Mouse (Mus musculus) hindbrain, embryonic 13.5 days (tissue): Measurements from ENCODE around the gene Nrros. TPM values are rescaled to one million over a fixed set of nuclear protein-coding genes. Genes with fewer than 3 reads are reported as not detected.

ENCODE experiments used
- ATAC-seq: fragments of 200-750 bp; cut with Nextera tagmentation; 2 replicates; pipeline ENCODE4 v1.8.0; 2017; ENCODE audit warnings: moderate TSS enrichment; ENCODE audit not compliant: low FRiP score
- H3K27ac ChIP-seq: fragments of 300-500 bp; sonication (generic); 2 replicates; pipeline ENCODE4 v1.5.1; 2015; ENCODE audit warnings: inconsistent platforms, mild to moderate bottlenecking, moderate library complexity
- H3K27me3 ChIP-seq: fragments of 300-500 bp; sonication (generic); 2 replicates; pipeline ENCODE4 v1.6.1; 2015; ENCODE audit warnings: mild to moderate bottlenecking, inconsistent platforms
- H3K36me3 ChIP-seq: fragments of 300-500 bp; sonication (generic); 2 replicates; pipeline ENCODE4 v1.6.1; 2015; ENCODE audit warnings: mild to moderate bottlenecking, inconsistent platforms
- H3K4me1 ChIP-seq: fragments of 300-500 bp; sonication (generic); replicated peaks from 2 replicates; pipeline ENCODE4 v1.6.1; 2015; ENCODE audit warnings: inconsistent platforms
- H3K4me2 ChIP-seq: fragments of 300-500 bp; sonication (generic); 2 replicates; pipeline ENCODE4 v1.6.1; 2015; ENCODE audit warnings: inconsistent platforms, mild to moderate bottlenecking, moderate library complexity
- H3K4me3 ChIP-seq: fragments of 300-500 bp; sonication (generic); 2 replicates; pipeline ENCODE4 v1.5.1; 2015; ENCODE audit warnings: mild to moderate bottlenecking, inconsistent platforms
- H3K9ac ChIP-seq: fragments of 300-500 bp; sonication (generic); 2 replicates; pipeline ENCODE4 v1.6.1; 2015; ENCODE audit warnings: mild to moderate bottlenecking, inconsistent platforms
- H3K9me3 ChIP-seq: fragments of 300-500 bp; sonication (generic); 2 replicates; pipeline ENCODE4 v1.6.1; 2016; ENCODE audit warnings: inconsistent platforms
- WGBS: fragments of 180-500 bp; shearing (Covaris S2); methylation state at CpG from one replicate; pipeline ENCODE4 v1.1.7; 2015; 5-methylcytosine and 5-hydroxymethylcytosine counted together
- polyA plus RNA-seq: library from polyadenylated mRNA; unstranded; fragments of >200 nt; fragmentation: Nextera tagmentation; extraction: Ambion mirVana; gene quantifications from 2 replicates; pipeline ENCODE4 v1.2.1, GENCODE M21; 2015

The Nrros gene
- polyA plus RNA-seq, 1 experiment from 2014 or later: 8.8 TPM

DNA sequence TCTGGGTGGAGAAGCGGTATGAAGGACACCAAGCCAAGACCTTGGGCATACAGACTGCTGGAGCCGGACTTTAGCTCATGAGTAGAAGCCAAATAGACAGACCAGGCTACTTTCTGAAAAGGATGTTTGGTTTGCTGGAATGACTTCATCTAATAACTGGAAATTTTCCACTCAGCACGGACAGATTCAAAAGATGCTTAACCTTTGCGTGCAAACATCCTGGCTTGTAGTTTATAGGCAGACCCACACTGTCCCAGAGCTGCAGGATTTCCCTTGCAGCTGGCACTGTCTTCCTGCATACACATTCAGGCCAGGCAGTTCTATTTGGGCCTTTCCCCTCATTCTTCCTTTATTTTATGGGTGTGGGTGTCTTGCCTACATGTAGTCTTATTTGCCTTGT lies 38.3 kb downstream of the Nrros start:
- H3K4me1 ChIP-seq: no peaks in the 10 kb centered on the region
- no peak overlapping the region for H3K27ac ChIP-seq
- no peaks in the 10 kb centered on the region for H3K9me3 ChIP-seq
- H3K4me3 ChIP-seq: no peak overlapping the region
- no peaks in the 10 kb centered on the region for H3K27me3 ChIP-seq
- H3K36me3 ChIP-seq: no peaks in the 10 kb centered on the region
- H3K9ac ChIP-seq: no peak overlapping the region
- H3K4me2 ChIP-seq: no peak overlapping the region
- WGBS: 91% methylated on average over 4 of the region's 4 CpGs
- ATAC-seq: no peak

DNA sequence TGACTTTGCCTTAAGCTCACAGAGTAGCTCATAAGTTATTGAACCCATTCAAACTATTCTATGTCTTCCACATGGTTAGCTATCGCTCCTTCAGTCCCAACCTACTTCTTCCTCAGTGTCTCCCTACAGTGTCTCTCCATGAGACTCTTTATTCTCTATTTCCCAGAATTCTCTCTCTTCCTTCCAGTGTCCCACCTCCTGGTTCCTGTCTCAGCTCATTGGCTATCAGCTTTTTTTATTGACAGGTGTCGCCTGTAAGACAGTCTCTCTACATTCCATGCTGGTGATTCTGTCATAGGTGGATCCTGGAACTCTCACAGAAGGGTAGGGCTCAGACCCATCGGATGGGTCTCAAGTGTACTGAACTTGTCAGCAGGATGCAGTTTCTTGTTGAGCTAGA lies 40.0 kb downstream of the Nrros start:
- Histone ChIP-seq H3K4me3 (no peak overlapping the region), H3K9ac (no peak overlapping the region), H3K27ac (no peak overlapping the region), H3K9me3 (no peaks in the 10 kb centered on the region), H3K4me2 (no peak overlapping the region), H3K27me3 (no peaks in the 10 kb centered on the region), H3K36me3 (no peaks in the 10 kb centered on the region), H3K4me1 (no peaks in the 10 kb centered on the region)
- no peak for ATAC-seq
- WGBS: 92% methylated on average over 3 of the region's 3 CpGs

DNA sequence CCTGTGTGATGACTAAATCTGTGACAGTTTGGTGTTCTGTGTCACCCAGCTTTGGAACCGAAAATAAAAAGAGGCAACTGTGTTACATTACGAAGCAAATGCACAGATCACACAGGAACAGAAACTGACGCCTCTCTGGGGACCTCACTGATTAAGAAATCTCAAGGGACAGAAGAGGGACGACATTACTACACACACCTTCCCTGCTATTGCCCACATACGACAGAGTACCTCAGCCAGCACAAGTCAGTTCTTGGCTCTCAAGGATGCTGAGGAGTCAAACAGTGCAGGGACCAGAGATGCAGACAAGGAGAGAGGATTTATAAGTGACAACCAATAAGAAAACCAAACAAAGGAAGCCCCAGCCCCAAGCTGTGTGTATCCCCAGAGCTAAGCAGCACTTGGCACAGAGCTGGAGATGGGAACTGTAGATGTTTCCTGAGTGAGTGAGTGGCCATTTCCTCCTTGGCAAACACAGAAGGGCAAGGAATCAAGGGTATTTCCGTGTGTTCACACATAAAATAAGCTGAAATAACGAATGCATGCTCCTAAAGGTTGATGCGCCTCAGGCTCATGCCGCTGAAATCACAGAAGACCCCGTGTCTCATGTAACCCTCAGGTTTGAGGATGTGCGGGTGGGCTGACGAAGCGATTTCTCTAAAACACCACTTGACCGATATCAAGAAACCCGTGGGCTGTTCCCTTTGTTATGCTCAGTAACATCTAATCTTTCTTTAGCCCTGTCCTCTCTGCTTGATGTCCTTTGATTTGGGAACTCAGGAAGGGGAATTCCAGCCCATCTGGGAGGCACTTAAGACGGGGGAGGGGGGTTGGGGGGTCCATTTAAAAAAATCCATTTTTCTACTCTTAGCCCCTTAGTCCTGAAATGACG lies 40.7 kb downstream of the Nrros start:
- Histone ChIP-seq H3K27ac (no peak overlapping the region), H3K4me2 (no peak overlapping the region), H3K27me3 (no peaks in the 10 kb centered on the region)

DNA sequence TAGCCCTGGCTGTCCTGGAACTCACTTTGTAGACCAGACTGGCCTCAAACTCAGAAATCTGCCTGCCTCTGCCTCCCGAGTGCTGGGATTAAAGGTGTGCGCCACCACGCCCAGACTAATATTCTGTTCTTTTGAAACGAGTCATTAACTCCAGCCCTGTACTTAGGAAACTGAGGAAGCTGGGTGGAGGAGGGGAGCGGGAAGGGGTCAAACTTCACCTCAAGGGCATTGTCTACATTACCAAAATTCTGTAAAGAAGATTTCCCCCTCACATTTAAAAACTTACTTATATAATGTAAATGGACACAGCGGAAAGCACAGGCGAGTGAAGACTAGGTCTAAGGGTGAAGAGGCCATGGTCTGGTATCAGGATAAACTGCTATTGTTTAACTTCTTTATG lies 41.4 kb downstream of the Nrros start:
- no peaks in the 10 kb centered on the region for H3K4me1 ChIP-seq
- ATAC-seq: no peak
- no peak overlapping the region for H3K27ac ChIP-seq
- H3K9ac ChIP-seq: no peak overlapping the region
- H3K27me3 ChIP-seq: no peaks in the 10 kb centered on the region
- no peak overlapping the region for H3K4me2 ChIP-seq
- 95% methylated on average over 7 of the region's 7 CpGs for WGBS
- H3K4me3 ChIP-seq: no peak overlapping the region
- H3K36me3 ChIP-seq: no peaks in the 10 kb centered on the region
- no peaks in the 10 kb centered on the region for H3K9me3 ChIP-seq

More for the DNA sequence above, 40.7 kb downstream of the Nrros start:
- Histone ChIP-seq H3K9ac (no peak overlapping the region), H3K9me3 (no peaks in the 10 kb centered on the region), H3K4me1 (no peaks in the 10 kb centered on the region), H3K4me3 (no peak overlapping the region), H3K36me3 (no peaks in the 10 kb centered on the region)
- no peak for ATAC-seq
- WGBS: 73% methylated on average over 17 of the region's 17 CpGs

DNA sequence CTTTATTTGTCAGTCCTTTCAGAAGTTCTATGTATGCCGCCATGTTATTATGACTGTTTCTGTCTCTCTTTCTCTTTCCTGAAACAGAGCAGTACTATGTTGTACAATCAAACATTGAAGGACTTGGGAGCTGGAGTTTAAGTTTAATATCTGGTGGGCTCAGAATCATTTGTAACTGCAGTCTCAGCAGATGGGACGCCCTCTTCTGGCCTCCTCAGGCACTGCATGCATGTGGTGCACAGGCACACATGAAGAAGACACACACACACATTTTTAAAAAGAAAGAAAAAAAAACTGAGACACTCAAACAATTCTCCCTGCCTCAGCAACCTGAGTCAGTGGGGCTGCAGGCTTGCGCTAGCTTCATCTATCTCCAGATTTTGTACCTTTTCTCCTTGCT lies 44.9 kb downstream of the Nrros start:
- Histone ChIP-seq H3K9ac (no peak overlapping the region), H3K27ac (no peak overlapping the region), H3K27me3 (no peaks in the 10 kb centered on the region), H3K36me3 (no peaks in the 10 kb centered on the region), H3K4me1 (no peaks in the 10 kb centered on the region), H3K9me3 (no peaks in the 10 kb centered on the region), H3K4me3 (no peak overlapping the region), H3K4me2 (no peak overlapping the region)
- no peak for ATAC-seq
- WGBS: 78% methylated on average over 3 of the region's 3 CpGs

DNA sequence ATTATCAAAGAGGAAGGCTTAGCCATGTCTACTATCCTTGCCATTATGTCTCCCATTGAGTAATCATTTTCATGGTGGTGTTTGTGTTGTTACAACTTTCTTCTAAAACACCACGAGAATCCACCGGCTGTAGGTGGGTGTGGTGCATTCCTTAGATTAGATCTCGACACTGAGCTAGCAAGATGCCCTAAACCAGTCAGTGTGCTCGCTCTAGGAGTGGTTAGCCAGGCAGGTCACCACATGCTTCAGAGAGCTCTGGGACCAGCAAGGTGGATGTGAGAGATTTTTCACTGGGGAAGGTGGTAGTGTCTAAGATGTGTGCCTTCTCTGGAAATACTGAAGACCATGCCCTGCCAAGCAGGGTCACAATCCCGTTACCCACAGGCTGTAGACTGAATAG lies 49.2 kb downstream of the Nrros start:
- Histone ChIP-seq H3K4me3 (no peak overlapping the region), H3K9me3 (no peaks in the 10 kb centered on the region), H3K4me1 (no peaks in the 10 kb centered on the region), H3K27me3 (no peaks in the 10 kb centered on the region), H3K4me2 (no peak overlapping the region), H3K9ac (no peak overlapping the region), H3K27ac (no peak overlapping the region), H3K36me3 (no peaks in the 10 kb centered on the region)
- 73% methylated on average over 5 of the region's 5 CpGs for WGBS
- ATAC-seq: no peak

DNA sequence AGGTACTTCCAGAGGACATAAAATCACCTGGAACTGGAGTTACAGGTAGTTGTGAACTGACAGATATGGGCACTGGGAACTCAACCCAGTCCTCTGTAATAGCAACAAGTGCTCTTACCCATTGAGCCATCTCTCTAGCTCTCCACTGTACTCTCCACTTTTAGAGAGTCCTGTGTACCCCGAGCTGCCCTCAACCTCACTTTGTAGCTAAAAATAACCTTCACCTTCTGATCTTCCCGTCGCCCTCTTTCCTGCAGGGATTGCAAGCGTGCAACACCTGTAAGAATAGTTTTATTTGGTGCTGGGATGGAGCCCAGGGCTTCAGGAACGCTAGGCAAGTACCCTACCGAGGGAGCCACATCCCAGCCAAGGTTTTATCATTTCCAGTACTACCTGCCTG lies 49.6 kb downstream of the Nrros start:
- H3K4me2 ChIP-seq: no peak overlapping the region
- no peak overlapping the region for H3K27ac ChIP-seq
- no peak for ATAC-seq
- H3K9me3 ChIP-seq: no peaks in the 10 kb centered on the region
- no peaks in the 10 kb centered on the region for H3K36me3 ChIP-seq
- H3K4me1 ChIP-seq: no peaks in the 10 kb centered on the region
- no peaks in the 10 kb centered on the region for H3K27me3 ChIP-seq
- WGBS: 62% methylated on average over 6 of the region's 6 CpGs
- H3K9ac ChIP-seq: no peak overlapping the region
- no peak overlapping the region for H3K4me3 ChIP-seq

DNA sequence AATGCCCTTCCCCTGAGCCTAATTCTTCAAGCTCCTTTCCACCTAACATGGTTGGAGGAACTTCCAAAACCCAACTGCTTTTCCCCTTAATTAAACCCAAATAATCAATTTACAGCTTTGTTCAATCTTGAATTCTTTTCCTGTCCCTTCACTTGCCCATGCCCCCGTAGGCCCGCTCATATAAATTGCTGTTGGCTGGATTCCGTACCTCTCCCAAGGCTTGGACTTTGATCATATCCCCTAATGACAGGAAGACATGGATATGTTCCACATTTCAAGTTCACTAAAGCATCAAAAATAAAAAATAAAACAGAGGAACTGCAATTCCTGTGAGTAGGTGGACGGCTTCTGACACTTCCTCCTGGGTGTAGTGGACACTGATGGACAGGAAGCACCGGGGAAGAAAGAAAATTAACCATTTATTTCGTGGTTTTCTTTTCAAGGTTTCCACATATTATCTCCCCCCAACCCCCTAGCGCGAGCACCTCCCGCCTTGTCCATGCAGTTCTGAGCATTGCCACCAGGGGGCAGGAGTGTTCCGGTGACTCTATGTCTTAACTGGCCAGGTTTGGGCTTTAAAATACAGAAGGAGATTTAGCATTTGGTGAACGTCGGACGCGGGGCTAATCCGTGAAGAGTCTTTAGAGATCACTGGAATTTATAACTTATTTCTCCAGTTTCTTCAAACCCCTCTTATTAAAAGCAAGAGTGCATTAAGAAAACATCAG lies 50.3 kb downstream of the Nrros start:
- Histone ChIP-seq H3K36me3 (peaks cover 6% of the 10 kb centered on the region), H3K27me3 (no peaks in the 10 kb centered on the region), H3K4me3 (no peak overlapping the region), H3K9ac (no peak overlapping the region), H3K4me1 (no peaks in the 10 kb centered on the region), H3K4me2 (no peak overlapping the region), H3K9me3 (no peaks in the 10 kb centered on the region), H3K27ac (no peak overlapping the region)
- ATAC-seq: no peak
- WGBS: 20% methylated on average over 15 of the region's 15 CpGs

DNA sequence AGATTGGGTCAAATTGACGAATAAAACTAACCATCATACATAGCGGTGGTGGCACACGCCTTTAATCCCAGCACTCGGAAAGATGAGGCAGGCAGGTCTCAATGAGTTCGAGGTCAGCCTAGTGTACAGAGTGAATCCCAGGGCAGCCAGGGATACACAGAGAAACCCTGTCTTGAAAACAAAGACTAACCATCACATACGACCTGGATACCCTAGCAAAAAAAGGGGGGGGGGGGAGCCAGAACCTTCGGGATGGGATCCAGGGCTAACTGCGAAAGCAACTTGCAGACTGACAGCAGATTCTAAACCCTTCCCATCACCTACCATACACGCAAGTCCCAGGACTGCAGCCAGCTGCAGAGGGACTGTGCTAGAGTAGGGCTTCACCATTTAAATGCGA lies 51.0 kb downstream of the Nrros start:
- Histone ChIP-seq H3K4me2 (no peak overlapping the region), H3K4me1 (no peaks in the 10 kb centered on the region), H3K4me3 (no peak overlapping the region), H3K27ac (no peak overlapping the region), H3K9ac (no peak overlapping the region), H3K36me3 (peaks cover 8% of the 10 kb centered on the region), H3K27me3 (no peaks in the 10 kb centered on the region), H3K9me3 (no peaks in the 10 kb centered on the region)
- no peak for ATAC-seq
- WGBS: 84% methylated on average over 10 of the region's 10 CpGs

DNA sequence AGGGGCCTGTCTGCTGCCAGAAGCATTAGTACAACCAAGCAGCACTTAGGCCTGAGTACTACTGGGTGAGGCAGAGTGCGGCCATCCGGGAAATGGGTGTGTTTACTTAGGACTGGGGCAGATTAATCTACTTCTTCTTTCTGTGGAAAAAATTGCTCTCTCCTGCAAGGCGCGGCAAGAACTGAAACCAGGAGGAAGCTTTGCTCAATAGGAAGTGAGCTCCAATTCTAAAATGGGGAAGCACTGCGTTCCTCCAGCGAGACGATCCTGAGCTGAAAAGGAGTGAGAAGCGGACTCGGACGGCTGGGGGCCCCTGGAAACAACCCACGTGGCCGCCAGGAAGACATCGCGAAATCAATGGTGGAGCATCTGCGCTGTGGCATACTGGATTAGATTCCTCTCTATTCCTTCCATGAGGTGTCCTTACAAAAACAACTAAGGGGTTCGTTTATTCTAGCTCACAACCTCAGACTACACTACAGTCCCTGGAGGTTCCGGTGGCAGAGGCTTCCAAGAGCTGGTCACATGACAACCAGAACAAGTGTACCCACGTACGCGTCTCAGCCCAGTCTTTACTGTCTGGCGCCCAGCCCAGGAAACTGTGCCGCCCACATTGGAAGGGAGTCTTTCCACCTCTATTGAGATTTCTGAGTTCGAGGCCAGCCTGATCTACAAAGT lies 51.7 kb downstream of the Nrros start:
- no peaks in the 10 kb centered on the region for H3K9me3 ChIP-seq
- WGBS: 74% methylated on average over 23 of the region's 23 CpGs

DNA sequence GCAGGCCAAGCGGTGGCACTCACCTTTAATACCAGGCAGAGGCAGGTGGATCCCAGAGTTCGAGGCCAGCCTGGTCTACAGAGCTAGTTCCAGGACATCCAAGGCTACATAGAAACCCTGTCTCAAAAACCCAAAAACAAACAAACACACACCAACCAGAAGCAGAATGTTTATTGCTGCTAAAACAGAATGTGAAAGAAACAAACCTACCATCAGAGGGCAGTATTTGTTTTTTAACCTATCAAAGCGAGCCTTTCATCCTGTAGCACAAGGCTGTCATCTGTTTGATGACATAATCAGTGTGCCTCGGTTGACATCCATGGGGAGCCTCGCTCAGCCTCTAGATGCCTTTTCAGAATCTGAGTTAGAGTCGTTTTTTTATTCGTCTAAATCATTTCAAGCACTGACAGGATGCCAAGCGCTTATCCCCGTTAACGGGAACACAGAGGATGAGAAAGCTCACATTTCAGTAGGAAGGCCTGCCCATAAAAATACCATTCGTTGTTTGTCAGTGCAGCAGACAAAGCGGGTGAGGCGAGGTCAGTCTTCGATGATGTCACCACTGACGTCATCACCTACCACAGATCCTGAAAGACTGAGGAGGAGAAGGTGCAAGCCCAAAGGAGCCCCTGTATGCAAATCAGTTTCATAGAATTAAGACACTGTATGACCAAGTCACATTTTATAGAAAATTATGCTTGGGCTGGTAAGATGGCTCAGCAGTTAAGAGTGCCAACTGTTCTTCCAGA lies 54.3 kb downstream of the Nrros start:
- Histone ChIP-seq H3K27me3 (no peaks in the 10 kb centered on the region), H3K4me1 (no peaks in the 10 kb centered on the region)
- no peak for ATAC-seq

More for the DNA sequence above, 51.7 kb downstream of the Nrros start:
- Histone ChIP-seq H3K36me3 (peaks cover 15% of the 10 kb centered on the region), H3K9ac (no peak overlapping the region), H3K4me2 (no peak overlapping the region), H3K4me3 (no peak overlapping the region), H3K27ac (no peak overlapping the region), H3K4me1 (no peaks in the 10 kb centered on the region), H3K27me3 (no peaks in the 10 kb centered on the region)
- no peak for ATAC-seq

DNA sequence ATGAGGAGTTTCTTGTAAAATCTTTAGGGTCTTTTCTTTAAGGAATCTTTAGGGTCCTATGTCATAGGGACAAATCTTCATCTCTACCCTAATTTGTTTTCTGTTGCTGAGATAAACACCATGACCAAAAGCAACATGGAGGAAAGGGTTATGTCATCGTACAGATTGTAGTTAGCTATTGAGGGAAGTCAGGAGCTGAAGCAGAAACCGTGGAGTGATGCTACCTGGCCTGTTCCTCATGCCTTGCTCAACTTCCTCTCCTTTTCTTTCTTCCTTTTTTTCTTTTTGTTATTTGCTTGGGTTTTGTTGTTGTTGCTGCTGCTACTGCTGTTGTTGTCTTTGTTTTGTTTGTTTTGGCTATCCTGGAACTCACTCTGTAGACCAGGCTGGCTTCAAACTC lies 56.8 kb downstream of the Nrros start:
- Histone ChIP-seq H3K4me1 (no peaks in the 10 kb centered on the region), H3K4me2 (no peak overlapping the region), H3K9ac (no peak overlapping the region), H3K36me3 (peaks cover 60% of the 10 kb centered on the region), H3K27ac (no peak overlapping the region), H3K4me3 (no peak overlapping the region), H3K9me3 (no peaks in the 10 kb centered on the region), H3K27me3 (no peaks in the 10 kb centered on the region)
- ATAC-seq: no peak
- WGBS: 91% methylated on average over 2 of the region's 2 CpGs

More for the DNA sequence above, 54.3 kb downstream of the Nrros start:
- H3K9me3 ChIP-seq: no peaks in the 10 kb centered on the region
- no peak overlapping the region for H3K27ac ChIP-seq
- H3K4me2 ChIP-seq: no peak overlapping the region
- H3K9ac ChIP-seq: no peak overlapping the region
- H3K36me3 ChIP-seq: peaks cover 39% of the 10 kb centered on the region
- 80% methylated on average over 15 of the region's 15 CpGs for WGBS
- no peak overlapping the region for H3K4me3 ChIP-seq
